Mouse (Mus musculus): ENCODE results near the gene Dync1i2.

DNA sequence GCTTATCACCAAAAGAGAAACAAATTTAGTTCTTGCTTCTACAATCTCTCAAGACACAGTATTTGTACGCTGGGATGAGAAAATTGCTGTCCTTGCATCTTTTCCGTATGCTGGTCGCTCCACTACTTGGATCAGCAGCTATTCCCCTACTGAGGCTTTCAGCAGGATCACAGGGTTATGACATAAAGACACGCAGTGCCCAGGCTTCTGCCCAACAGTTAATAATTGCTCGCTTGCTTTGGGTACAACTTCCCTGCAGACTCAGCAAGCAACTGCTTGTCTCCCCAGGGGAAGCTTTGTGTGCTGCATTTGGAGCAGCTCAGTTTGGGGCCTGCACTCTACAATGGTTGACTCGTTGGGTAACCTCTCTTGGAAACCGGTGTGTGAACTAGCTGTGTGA lies 64.2 kb downstream of the Dync1i2 start:
- TF ChIP-seq FLI1 (IDR thresholded peaks at IDR 0.05; ENCODE audit: low read length): no peak
- no peak for TF ChIP-seq GATA1 (IDR thresholded peaks at IDR 0.05; ENCODE audit: borderline replicate concordance, low read length)
